Mouse (Mus musculus) testis, adult 2 months (tissue): ENCODE data around the gene Stx16. TPM values are rescaled to one million over a fixed set of nuclear protein-coding genes. Genes with fewer than 3 reads are reported as not detected.

Experiments used
- H3K27ac ChIP-seq: fragments of 200-500 bp; 2 replicates; pipeline ENCODE4 v1.5.1; 2012; ENCODE audit warnings: low read depth, low read length; ENCODE audit not compliant: control insufficient read depth, insufficient read depth
- H3K27me3 ChIP-seq: fragments of 200-500 bp; 2 replicates; pipeline ENCODE4 v1.6.1; 2012; ENCODE audit warnings: mild to moderate bottlenecking, low read length, moderate library complexity; ENCODE audit not compliant: control insufficient read depth, insufficient read depth
- H3K36me3 ChIP-seq: fragments of 200-500 bp; 2 replicates; pipeline ENCODE4 v1.6.1; 2012; ENCODE audit warnings: mild to moderate bottlenecking, low read length; ENCODE audit not compliant: control insufficient read depth, insufficient read depth
- H3K4me1 ChIP-seq: fragments of 200-500 bp; 2 replicates; pipeline ENCODE4 v1.6.1; 2012; ENCODE audit warnings: low read length; ENCODE audit not compliant: control insufficient read depth, insufficient read depth
- H3K4me3 ChIP-seq: fragments of 200-500 bp; 2 replicates; pipeline ENCODE4 v1.5.1; 2012; ENCODE audit warnings: low read depth, mild to moderate bottlenecking, low read length, moderate library complexity, mixed read lengths; ENCODE audit not compliant: control insufficient read depth
- CTCF ChIP-seq: fragments of 200-500 bp; IDR thresholded peaks from 2 replicates; pipeline ENCODE4 v1.5.1; 2012; ENCODE audit warnings: low read depth, mild to moderate bottlenecking, inconsistent platforms, low read length, moderate library complexity; ENCODE audit not compliant: control insufficient read depth, insufficient read depth, insufficient replicate concordance
- POLR2A ChIP-seq: fragments of 200-500 bp; IDR thresholded peaks from 2 replicates; pipeline ENCODE4 v1.6.1; 2012; ENCODE audit warnings: low read depth, mild to moderate bottlenecking, inconsistent platforms, low read length, moderate library complexity; ENCODE audit not compliant: control insufficient read depth
- polyA plus RNA-seq: library from polyadenylated mRNA; depleted of rRNA; stranded (reverse); fragments of >200 nt; gene quantifications from 2 replicates; pipeline ENCODE4 v1.2.3, GENCODE M21; 2012; rRNA removed

Stx16 gene
- polyA plus RNA-seq, 1 experiment: 26.4 TPM

DNA sequence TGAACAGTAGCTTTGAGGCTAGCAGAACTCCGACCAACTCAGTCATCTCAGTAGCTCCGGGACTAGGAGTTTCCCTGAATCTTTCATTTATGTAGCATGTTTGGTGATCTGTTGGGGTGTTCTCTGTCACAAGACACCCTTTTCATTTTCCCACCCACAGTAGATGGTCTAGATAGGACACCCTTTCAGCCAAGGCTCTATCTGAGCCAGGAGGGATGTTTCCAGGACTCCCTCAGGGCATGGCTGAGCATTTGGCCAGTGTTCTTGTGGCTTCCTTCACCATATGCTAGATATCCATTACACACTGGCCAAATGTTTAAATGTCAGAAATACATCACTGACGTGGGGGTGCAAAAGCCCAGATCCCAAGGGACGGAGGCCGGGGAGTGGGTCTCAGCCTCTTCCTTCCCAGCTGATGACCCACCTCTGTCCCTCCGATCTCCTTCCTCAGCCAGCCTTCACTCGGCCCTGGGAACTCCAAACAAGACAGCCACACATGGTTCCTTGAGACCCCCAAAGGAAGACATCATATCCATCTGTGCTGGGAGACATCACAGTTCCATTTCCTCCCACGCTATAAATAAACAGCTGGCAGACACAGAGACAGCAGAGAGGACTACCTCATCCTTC, 54.5 kb downstream of the Stx16 start:
- H3K27ac ChIP-seq: no peak overlapping the region
- H3K4me3 ChIP-seq: no peak overlapping the region
- no peaks in the 10 kb centered on the region for H3K36me3 ChIP-seq
- TF ChIP-seq CTCF (no peak), POLR2A (no peak)
- no peaks in the 10 kb centered on the region for H3K27me3 ChIP-seq
- peaks cover 2% of the 10 kb centered on the region; the same call in 1 of the 2 replicates for H3K4me1 ChIP-seq

DNA sequence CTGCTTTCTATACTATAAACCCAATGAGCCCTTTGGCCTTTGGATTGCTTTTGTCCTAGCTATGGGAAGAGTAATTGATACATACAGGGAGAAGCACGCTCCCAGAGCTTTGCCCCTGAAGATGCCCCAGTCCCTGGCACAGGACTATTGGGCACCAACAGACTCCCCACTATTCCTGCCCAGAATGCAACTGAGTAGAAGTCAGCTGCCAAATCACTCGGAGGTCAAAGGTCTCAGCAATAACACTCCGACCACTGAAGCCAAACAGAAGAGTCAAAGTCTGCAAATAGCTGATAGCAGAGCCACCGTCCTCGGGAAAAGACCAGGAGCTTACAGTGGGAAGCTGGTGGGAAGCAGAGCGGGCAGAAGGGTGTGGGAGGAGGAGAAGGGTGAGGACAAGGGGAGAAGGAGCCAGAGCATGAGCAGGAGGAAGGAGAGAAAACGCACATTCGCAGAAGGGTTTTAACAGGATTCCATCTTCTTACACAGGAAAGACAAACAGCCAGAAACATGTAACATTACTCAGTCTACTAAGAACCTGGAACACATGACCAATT, 56.4 kb downstream of the Stx16 start:
- TF ChIP-seq CTCF (no peak), POLR2A (no peak)
- no peaks in the 10 kb centered on the region for H3K36me3 ChIP-seq
- H3K4me3 ChIP-seq: no peak overlapping the region
- no peak overlapping the region for H3K27ac ChIP-seq
- no peaks in the 10 kb centered on the region for H3K4me1 ChIP-seq
- no peaks in the 10 kb centered on the region for H3K27me3 ChIP-seq

Other genes starting within 250 kb of the Stx16 start
- 19.5 and 20.6 TPM in 2 replicates for gene Npepl1, start 34.0 kb downstream of the Stx16 start, polyA plus RNA-seq
- 139 and 161 TPM in 2 replicates for gene Gnas, start 208.0 kb downstream of the Stx16 start, polyA plus RNA-seq